19 mouse cellular contexts compared by ENCODE assay signal in the genomic region with DNA sequence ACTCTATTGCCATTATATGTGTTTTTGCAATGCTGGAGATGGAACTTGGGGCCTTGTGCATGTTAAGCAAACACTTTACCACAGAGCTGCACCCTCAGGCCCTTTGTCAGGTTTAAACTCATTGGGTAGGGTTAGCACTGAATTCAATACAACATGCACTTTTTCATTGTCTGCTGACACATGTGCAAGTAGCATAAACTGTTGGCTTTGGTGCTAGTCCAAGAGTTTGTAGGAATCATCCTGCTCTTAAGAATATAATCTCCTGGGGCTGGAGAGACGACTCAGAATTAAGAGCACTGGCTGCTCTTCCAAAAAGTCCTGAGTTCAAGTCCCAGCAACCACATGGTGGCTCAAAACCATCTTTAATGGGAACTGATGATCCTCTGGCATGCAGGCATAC.
"Had no signal": no experiment of that assay in that cellular context is flagged by ENCODE, and none has a peak within 500 bp of the region (broad histone marks: within the 10 kb centered on the region; RNA-seq: fewer than 3 reads in every experiment).

No protein-coding gene starts in this region.

- DNase-seq: liver, postnatal 0 days; lung, adult 2 months; lung, postnatal 14 days; lung, postnatal 36 days; midbrain, embryonic 14.5 days; right cerebral cortex, postnatal 14 days; thymus, adult 2 months; thymus, postnatal 25 days; thymus, postnatal 4 days had no signal

- H3K9ac ChIP-seq: liver, embryonic 15.5 days; liver, postnatal 0 days; lung, embryonic 15.5 days; midbrain, embryonic 12.5 days; neural tube, embryonic 12.5 days; stomach, embryonic 15.5 days had no signal

- ATAC-seq: liver, postnatal 0 days; lung, postnatal 0 days; midbrain, embryonic 16.5 days had no signal

- H3K36me3 ChIP-seq: liver, embryonic 15.5 days; lung, embryonic 15.5 days; midbrain, embryonic 12.5 days; neural tube, embryonic 12.5 days; stomach, embryonic 15.5 days had no signal

- H3K4me2 ChIP-seq: liver, embryonic 15.5 days; lung, embryonic 15.5 days; midbrain, embryonic 12.5 days; neural tube, embryonic 12.5 days; stomach, embryonic 15.5 days had no signal

- H3K9me3 ChIP-seq: liver, embryonic 15.5 days; lung, embryonic 15.5 days; midbrain, embryonic 10.5 days; midbrain, embryonic 12.5 days; neural tube, embryonic 12.5 days; stomach, embryonic 15.5 days had no signal

- H3K4me1 ChIP-seq: midbrain, embryonic 10.5 days; midbrain, embryonic 12.5 days; neural tube, embryonic 12.5 days had no signal

- H3K27me3 ChIP-seq: liver, embryonic 15.5 days; lung, embryonic 15.5 days; midbrain, embryonic 12.5 days; neural tube, embryonic 12.5 days; stomach, embryonic 15.5 days had no signal

- H3K27ac ChIP-seq: liver, embryonic 15.5 days; lung, embryonic 15.5 days; midbrain, embryonic 10.5 days; midbrain, embryonic 12.5 days; neural tube, embryonic 12.5 days; stomach, embryonic 15.5 days; stomach, postnatal 0 days had no signal

- H3K4me3 ChIP-seq: liver, embryonic 15.5 days; lung, embryonic 15.5 days; midbrain, embryonic 10.5 days; midbrain, embryonic 12.5 days; myocyte; neural tube, embryonic 12.5 days; stomach, embryonic 15.5 days had no signal
